Mouse (Mus musculus): ENCODE measurements around the gene U2af1.

U2af1 gene

DNA sequence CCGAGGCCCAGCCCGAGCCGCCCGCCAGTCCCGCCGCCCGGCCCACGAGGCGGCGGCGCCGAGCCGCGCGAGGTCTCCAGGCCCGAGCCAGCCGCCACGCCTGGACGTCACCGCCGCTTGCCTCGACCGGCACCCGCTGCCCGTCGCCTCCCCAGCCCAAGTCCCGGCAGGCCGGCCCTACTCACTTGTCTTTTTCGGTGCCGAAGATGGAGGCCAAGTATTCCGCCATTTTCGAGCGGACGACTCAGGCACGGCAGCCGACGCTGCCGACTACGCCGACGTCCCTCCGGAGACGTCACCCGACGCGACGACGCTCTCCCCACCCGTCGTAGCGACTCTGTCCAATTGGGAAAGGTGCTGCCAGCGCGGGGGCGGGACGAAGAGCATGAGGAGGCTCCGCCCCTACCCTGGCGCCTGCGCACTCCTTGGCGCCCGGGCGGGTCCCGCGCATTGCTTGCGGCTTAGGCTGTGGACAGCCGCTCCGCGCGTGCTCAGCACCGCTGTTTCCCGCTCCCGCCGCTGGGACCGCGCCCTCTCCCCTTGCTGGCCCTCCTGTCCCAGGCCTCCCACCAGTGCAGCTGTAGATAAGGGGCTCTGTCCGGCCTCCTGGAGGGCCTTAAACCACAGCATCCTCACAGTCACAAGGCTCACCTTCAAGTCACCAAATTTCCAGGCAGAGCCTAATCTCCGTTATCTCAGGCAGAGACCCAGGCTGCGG lies at the start of gene U2af1:
U2af1 (minus strand) TSS at position 425 of the 718 bp plus-strand sequence.
- peak; percentile 98 for DNase-seq

DNA sequence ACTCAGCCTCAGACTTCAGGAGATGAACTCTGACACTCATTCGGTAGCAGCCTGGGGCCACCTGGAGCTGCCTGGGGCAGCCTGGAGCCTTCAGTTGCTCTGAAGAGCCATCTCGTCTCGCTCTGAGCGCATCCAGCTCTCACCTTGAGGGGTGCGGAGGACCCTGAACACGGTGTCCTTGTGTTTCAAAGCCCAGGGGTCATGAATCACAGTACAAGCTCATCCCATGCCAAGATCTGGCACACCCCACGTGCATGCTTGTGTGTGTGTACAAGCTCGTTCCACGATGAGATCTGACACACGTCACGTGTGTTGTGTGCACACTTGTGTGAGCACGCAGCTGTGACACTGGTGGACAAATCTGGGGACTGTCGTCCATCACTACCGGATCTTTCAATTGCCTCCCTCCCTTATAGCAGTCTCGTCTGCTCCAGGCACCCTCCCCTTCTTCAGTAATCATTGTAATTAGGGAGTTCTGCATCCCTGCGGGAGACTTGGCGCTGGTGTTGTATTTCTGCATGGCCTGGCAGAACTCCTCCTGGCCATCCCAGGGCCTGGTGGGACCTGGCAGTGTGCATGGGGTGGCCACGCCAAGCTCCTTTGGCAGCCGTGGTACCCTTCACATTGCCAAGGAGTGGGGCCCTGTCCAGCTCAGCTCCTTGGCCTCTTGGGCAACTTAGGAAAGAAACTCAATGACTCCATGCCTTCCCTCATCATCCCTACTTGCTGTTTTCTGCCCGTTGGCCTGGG lies 46.8 kb upstream of the U2af1 start:
- DNase-seq, result no peak

DNA sequence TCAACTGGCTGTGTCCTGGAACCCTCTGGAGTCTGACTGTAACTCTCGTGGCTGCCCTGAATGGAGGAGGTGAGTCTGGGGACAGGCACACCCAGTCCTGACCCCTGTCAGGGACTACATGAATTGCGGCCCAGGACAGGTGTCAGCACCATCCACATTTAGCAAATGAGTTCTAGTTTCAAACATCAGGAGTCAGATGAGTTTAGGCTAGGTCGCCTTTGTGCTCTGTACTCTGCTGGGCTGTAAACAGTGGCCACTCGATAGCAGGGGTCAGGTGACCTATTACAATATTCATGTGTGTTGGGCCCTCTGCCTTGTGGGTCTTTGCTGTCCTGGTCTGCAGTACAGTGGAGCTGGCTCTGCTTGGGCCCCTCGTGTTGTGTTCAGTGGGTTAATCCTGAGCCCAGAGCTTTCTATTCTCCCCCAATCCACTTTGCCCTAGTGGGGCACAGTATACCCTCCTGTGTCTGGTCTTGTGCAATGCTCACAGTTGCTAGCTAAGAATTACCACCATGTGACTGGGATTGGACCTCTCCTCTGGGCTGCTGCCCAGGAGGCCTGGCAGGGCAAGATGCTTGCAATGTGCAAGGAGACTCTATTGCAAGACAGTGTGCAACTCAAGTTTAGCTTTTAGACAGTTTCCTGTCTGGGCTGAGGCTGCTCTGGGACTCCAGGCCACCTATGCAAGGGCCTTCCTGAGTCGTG lies 44.7 kb upstream of the U2af1 start:
- DNase-seq, result peak; percentile 28

GRCm38 (mm10) chr17:31698347-31698746 lies 39.7 kb upstream of the U2af1 start:
- no peak for DNase-seq

GRCm38 (mm10) chr17:31695356-31695755 lies 36.7 kb upstream of the U2af1 start:
- peak; percentile 26 for DNase-seq

- no peak for DNase-seq
These were observed 36.3 kb upstream of the U2af1 start for GRCm38 (mm10) chr17:31694949-31695348.

DNA sequence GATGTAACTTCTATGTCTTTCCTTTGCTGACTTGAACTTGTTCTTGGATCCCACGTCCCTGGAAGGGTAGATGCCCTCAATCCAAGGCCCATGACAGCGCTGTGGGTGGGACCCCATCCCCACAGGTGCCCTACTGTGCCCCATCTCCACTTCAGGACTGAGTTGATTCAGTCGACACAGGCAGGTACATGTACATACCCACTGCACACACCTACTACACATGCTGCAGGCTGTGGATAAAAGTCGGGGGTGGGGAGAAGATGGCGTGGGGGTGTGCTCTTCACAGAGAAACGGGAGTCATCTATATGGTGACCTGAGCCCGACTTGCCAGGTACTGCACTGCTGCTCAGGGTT lies 35.3 kb upstream of the U2af1 start:
- DNase-seq, result no peak

GRCm38 (mm10) chr17:31693330-31694022 lies 34.8 kb upstream of the U2af1 start:
- peak; percentile 79 for DNase-seq

DNA sequence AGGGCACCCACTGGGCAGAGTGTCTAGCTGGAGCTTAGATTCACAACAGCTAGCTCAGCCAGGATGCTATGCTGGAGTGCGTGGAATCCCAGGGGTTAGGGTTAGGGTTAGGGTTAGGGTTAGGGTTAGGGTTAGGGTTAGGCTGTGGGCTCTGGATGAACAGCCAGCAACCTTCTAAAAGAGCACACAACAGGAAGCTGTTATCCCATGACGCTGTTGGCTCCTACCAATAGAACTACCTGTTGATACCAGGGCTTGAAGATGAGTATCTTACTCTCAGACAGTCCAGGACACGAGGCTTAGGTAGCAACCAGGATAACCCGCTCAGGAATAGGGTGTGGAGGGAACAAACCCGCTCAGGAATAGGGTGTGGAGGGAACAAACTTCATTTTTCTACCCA lies 34.2 kb upstream of the U2af1 start:
- no peak for DNase-seq

DNA sequence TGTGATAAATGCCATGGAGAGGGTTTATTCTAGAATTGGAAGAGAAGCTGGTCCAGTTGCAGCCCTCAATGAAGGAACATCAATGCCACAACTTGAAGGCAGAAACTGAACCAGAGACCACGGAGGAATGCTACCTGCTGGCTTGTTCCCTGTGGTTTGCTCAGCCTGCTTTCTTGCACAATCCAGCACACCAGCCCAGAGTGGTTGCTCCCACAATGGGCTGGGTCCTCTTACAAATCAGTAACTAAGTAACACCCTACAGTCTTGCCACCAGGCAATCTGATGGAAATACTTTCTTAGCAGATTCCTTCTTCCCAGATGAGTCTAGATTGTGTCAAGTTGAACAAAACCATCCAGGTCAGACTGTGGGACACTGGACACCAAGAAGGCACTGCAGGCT lies 30.9 kb upstream of the U2af1 start:
- no peak for DNase-seq

- DNase-seq, result peak; percentile 45
These were observed 29.4 kb upstream of the U2af1 start for GRCm38 (mm10) chr17:31688112-31688511.

- peak; percentile 60 for DNase-seq
These were observed 27.5 kb upstream of the U2af1 start for GRCm38 (mm10) chr17:31686225-31686564.

DNA sequence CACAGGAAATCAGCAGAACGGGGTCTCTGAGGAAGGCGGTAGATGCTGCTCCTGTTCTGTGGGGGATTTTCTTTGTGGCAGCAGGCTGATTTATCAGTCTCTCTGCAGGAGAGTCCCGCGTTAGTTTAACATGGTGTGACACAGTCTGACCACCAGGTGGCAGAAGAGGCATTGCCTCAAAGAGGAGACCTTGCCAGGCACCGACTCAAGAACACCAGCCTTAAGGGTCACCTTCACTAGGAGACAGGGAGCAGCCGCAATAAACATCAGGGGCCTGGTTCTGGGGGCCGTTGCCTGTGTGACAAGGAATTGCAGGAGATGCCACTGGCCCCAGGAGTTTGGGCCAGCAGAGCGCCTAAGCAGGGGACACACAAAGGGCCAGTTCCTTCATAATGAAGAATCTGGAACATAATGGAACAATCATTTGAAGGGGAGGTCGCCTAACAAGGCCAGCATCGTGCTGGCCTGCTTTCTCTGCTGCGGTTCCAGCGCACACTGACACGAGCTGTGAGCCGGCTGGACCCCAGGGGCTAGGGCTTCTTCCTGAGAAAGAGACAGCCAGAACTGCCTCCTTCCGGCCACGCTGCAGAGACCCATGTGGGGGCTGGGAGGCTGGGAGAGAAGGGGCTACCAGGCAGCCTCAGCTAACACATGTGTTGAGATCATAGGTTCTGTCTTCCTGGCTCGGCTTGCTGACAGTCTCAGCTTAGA lies 27.0 kb upstream of the U2af1 start:
- peak; percentile 90 for DNase-seq

DNA sequence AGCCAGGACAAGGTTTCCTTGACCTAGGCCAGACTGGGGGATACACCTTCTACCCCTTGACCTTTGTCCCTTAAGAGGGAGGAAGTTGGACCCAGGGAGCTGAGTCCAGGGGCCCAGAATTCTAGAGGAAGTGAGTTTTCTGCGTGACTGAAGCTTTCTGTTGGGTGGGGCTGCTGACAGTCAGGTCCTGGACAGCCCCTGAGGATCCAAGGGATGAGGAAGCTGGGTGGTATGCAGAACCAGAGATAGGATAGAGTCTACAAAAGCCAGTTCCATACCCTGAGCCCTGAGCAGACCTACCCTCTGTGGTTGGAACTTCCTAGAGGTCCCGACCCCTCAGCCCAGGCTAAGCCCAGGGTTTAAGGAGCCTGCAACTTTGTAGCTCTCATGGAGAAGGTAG lies 21.8 kb upstream of the U2af1 start:
- no peak for DNase-seq

DNA sequence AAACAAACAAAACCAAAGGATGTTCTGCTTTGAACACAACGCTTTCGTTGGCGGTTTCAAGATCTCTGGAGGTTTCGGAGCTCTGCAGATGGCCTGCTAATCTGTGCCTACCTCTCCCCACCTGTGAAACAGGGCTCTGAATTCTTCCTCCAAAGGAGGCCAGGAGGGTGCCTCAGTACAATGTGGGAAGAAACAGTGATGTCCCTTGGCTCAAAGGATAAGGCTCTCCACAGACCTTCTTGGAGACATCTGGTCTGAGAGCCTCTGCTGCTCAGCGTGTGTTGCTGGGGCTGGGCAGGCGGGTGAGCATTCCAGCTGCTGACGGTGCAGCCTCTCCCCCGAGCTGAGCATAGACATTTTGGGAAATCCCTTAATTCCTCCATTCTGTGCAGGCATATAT lies 18.8 kb upstream of the U2af1 start, which contains the start of gene Cryaa:
Cryaa (plus strand) TSS at position 301 of the 400 bp plus-strand sequence.
- no peak for DNase-seq

GRCm38 (mm10) chr17:31674426-31674825 lies 15.7 kb upstream of the U2af1 start:
- no peak for DNase-seq

- no peak for DNase-seq
These were observed 13.6 kb upstream of the U2af1 start for GRCm38 (mm10) chr17:31672279-31672678.

DNA sequence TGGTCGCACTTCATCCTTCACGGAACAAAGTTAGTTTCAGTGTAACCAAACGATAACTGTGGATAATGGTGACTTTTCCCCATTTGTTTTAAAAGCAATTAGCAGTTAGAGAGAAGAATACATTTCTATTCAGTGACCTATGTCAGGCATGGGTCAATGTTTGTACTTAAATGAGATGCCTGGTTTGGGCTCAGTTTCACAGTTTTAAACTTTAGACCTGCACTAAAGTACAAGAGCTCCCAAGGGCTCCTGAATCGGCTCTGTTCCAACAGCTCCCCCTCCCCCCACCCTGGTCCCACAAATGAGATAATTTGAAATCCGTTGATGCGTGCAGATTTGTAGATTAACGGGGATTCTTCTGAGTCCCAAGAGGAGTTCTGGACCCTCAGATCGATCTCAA lies 13.0 kb upstream of the U2af1 start:
- peak; percentile 37 for DNase-seq

DNA sequence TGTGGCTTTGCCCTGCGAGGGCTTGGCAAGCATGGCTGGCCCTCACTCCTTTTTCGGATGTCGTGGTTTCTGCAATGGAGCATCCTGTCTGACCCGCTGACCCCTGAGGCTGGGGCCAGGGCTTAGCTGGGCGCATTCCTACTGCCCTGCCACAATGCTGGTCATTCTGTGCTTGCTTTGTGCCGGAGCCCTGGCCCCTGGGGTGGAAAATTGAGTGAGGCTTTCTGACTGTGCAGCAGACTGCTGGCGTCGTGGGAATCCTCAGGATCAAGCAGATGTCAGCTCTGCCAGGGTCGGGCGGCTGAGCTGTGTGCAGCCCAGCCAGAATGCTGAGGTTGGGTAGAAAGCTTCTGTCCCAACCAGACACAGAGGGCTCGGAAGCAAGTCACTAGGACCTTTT lies 11.5 kb upstream of the U2af1 start:
- DNase-seq, result no peak

- DNase-seq, result no peak
These were observed 9.6 kb upstream of the U2af1 start for GRCm38 (mm10) chr17:31668306-31668705.

DNA sequence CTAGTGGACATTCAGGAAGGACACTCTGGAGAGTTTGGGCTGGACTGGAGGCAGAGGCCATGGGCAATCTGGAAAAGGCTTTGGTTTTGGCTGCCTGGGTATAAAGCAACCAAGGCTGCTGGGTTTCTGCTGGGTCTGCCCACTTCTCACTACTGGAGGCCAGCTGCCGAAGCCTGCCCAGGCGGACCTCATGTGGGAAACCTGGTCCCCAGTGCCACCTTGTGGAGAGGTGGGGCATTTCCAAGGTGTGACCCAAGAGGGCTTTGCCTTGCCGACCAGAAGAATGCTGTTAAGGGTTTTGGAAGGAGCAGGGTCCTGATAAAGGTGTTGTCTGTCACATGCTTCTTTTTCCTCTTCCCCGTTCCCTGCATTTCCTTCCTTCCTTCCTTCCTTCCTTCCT lies 6.1 kb upstream of the U2af1 start:
- peak; percentile 91 for DNase-seq

GRCm38 (mm10) chr17:31662855-31663254 lies 4.2 kb upstream of the U2af1 start:
- DNase-seq, result no peak

Data from kidney, postnatal 14 days (tissue).